Mouse (Mus musculus) limb, embryonic 15.5 days (tissue): Measurements from ENCODE around the gene Satb2. TPM values are rescaled to one million over a fixed set of nuclear protein-coding genes. Genes with fewer than 3 reads are reported as not detected.

ENCODE experiments used
- ATAC-seq: fragments of 200-750 bp; cut with Nextera tagmentation; 2 replicates; pipeline ENCODE4 v1.8.0; 2017; ENCODE audit warnings: low read depth, moderate TSS enrichment; ENCODE audit not compliant: insufficient number of reproducible peaks, low FRiP score, low TSS enrichment
- H3K27ac ChIP-seq: fragments of 300-500 bp; sonication (generic); 2 replicates; pipeline ENCODE4 v1.5.1; 2015; ENCODE audit warnings: moderate library complexity, mild to moderate bottlenecking, inconsistent platforms
- H3K27me3 ChIP-seq: fragments of 300-500 bp; sonication (generic); 2 replicates; pipeline ENCODE4 v1.6.1; 2015; ENCODE audit warnings: inconsistent platforms
- H3K36me3 ChIP-seq: fragments of 300-500 bp; sonication (generic); 2 replicates; pipeline ENCODE4 v1.6.1; 2015; ENCODE audit warnings: inconsistent platforms
- H3K4me1 ChIP-seq: fragments of 300-500 bp; sonication (generic); 2 replicates; pipeline ENCODE4 v1.6.1; 2015; ENCODE audit warnings: inconsistent platforms
- H3K4me2 ChIP-seq: fragments of 300-500 bp; sonication (generic); 2 replicates; pipeline ENCODE4 v1.6.1; 2015; ENCODE audit warnings: mild to moderate bottlenecking, inconsistent platforms
- H3K4me3 ChIP-seq: fragments of 300-500 bp; sonication (generic); 2 replicates; pipeline ENCODE4 v1.5.1; 2015; ENCODE audit warnings: mild to moderate bottlenecking, inconsistent platforms
- H3K9ac ChIP-seq: fragments of 300-500 bp; sonication (generic); 2 replicates; pipeline ENCODE4 v1.6.1; 2015; ENCODE audit warnings: inconsistent platforms
- H3K9me3 ChIP-seq: fragments of 300-500 bp; sonication (generic); 2 replicates; pipeline ENCODE4 v1.6.1; 2016; ENCODE audit warnings: inconsistent platforms
- WGBS: fragments of 180-500 bp; shearing (Covaris S2); methylation state at CpG from one replicate; pipeline ENCODE4 v1.1.7; 2015; 5-methylcytosine and 5-hydroxymethylcytosine counted together
- polyA plus RNA-seq: library from polyadenylated mRNA; unstranded; fragments of >200 nt; fragmentation: Nextera tagmentation; extraction: Ambion mirVana; gene quantifications from 2 replicates; pipeline ENCODE4 v1.2.1, GENCODE M21; 2015

The Satb2 gene
- polyA plus RNA-seq, 1 experiment from 2014 or later: 4.3 TPM

DNA sequence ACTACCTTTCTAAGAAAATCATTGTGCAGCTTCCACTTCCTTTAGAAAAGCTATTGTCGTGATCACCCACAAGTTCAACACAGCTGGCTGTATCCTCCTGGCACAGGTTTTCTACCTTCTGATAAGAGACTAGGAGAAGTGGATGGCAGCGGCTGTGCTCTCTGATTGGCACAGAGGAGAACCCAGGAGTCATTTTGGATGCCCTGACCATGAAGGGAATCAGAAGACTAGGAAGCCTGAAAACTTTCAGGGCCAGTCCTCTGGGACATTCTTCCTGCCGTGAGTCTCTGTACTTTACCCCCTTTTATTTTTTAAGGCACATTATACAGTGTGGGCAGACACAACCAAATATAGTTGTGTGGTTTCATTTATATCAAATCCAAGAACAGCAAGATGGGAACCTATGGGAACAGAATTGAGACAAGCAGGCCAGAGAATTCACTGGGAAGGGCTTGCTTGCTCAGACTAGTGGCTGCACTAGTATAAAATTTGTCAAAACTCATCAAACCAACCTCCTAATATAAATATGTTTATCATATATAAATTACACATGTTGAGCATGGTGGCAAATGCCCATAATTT is 77.7 kb downstream of the Satb2 start:
- H3K36me3 ChIP-seq: no peaks in the 10 kb centered on the region
- no peaks in the 10 kb centered on the region for H3K9me3 ChIP-seq
- no peak overlapping the region for H3K4me3 ChIP-seq
- H3K9ac ChIP-seq: no peak overlapping the region
- no peak overlapping the region for H3K27ac ChIP-seq
- no peaks in the 10 kb centered on the region for H3K4me1 ChIP-seq
- ATAC-seq: no peak
- no peak overlapping the region for H3K4me2 ChIP-seq
- no peaks in the 10 kb centered on the region for H3K27me3 ChIP-seq
- 71% methylated on average over 3 of the region's 3 CpGs for WGBS

- H3K9me3 ChIP-seq: no peaks in the 10 kb centered on the region
- H3K4me2 ChIP-seq: no peak overlapping the region
- H3K27ac ChIP-seq: no peak overlapping the region
- H3K4me1 ChIP-seq: no peaks in the 10 kb centered on the region
- H3K9ac ChIP-seq: no peak overlapping the region
- 68% methylated on average over 9 of the region's 9 CpGs for WGBS
- H3K36me3 ChIP-seq: no peaks in the 10 kb centered on the region
- H3K27me3 ChIP-seq: no peaks in the 10 kb centered on the region
- H3K4me3 ChIP-seq: no peak overlapping the region
- ATAC-seq: no peak
Measured at GRCm38 (mm10) chr1:56900187-56900586, 78.3 kb downstream of the Satb2 start.

DNA sequence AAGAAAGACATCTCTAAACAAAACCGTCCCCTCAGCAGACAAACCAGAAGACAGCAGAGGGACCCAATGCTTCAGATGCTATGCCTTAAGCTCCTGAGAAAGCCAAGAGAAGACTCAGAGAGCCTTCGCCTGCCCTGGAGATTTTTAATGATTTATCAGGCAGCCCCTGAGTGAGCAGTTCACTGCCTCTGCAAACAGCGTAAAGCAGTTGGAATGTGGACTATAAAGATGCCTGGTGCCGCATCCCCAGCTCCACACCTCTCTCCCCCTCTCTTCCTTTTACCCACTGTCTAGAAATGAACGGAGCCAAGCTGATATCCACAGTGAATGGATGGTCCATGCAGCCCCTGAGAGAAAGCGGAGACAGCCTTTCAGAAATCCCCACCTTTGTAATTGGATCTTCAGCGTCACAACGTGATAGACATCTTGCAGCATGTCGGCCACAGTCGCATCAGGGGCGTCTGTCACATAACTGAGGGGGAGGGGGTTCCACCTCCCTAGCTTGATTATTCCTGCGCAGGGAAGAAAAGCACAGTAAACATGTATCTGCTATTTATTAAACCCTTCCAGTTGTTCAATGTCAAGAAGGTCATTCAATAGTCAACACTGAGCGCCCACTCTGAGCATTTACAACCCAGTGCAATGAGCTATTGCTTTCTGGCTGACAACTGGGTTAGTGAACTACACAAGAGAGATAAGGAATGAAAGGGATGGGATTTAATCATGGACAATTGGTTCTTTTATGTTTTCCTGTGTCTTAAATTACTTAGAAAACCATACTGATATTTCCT is 79.6 kb downstream of the Satb2 start:
- Histone ChIP-seq H3K9me3 (no peaks in the 10 kb centered on the region), H3K4me1 (no peaks in the 10 kb centered on the region), H3K36me3 (no peaks in the 10 kb centered on the region), H3K9ac (no peak overlapping the region), H3K27ac (no peak overlapping the region), H3K4me3 (no peak overlapping the region), H3K4me2 (no peak overlapping the region), H3K27me3 (no peaks in the 10 kb centered on the region)
- WGBS: 42% methylated on average over 13 of the region's 13 CpGs
- no peak for ATAC-seq

DNA sequence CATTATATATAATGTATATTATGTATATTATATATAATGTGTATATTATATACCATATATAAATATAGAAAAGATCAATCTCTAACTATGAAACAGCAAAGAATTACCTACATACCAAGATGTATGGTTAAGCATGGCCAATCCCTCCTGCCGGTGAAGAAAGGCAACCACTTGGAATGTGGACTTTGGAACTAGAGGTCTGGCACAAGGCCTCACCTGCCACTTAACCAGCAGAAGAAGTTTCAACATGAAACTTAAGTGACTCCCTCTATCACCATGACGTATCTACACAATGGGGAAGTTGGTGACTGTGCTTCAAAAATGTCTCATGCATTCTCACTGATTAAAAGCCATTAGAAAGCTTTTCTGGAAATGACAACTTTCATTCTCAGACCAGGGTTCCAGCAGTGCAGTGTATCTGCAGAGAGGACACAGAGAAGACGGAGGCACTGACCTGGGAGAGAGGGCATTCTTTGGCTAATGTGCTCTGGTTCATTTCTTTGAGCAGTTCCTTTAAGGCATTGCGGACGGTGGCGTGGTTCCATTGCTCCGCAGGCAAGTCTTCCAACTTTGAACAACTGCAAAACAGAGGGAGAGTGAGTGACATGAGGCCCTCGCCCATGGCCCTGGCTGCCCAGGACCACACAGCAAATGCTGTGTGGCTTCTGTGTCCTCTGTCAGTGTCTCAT is 80.8 kb downstream of the Satb2 start:
- no peak for ATAC-seq

GRCm38 (mm10) chr1:56896670-56897069 is 81.8 kb downstream of the Satb2 start:
- Histone ChIP-seq H3K36me3 (no peaks in the 10 kb centered on the region), H3K9me3 (no peaks in the 10 kb centered on the region), H3K27me3 (no peaks in the 10 kb centered on the region), H3K27ac (no peak overlapping the region), H3K4me2 (no peak overlapping the region), H3K9ac (no peak overlapping the region), H3K4me3 (no peak overlapping the region), H3K4me1 (no peaks in the 10 kb centered on the region)
- 84% methylated on average over 3 of the region's 3 CpGs for WGBS
- ATAC-seq: no peak

More for the DNA sequence above, 80.8 kb downstream of the Satb2 start:
- no peaks in the 10 kb centered on the region for H3K4me1 ChIP-seq
- no peak overlapping the region for H3K4me3 ChIP-seq
- H3K9me3 ChIP-seq: no peaks in the 10 kb centered on the region
- H3K27ac ChIP-seq: no peak overlapping the region
- no peak overlapping the region for H3K9ac ChIP-seq
- H3K4me2 ChIP-seq: no peak overlapping the region
- no peaks in the 10 kb centered on the region for H3K36me3 ChIP-seq
- 92% methylated on average over 8 of the region's 8 CpGs for WGBS
- H3K27me3 ChIP-seq: no peaks in the 10 kb centered on the region

- Histone ChIP-seq H3K27ac (no peak overlapping the region), H3K9ac (no peak overlapping the region), H3K4me2 (no peak overlapping the region), H3K9me3 (no peaks in the 10 kb centered on the region), H3K27me3 (no peaks in the 10 kb centered on the region), H3K4me1 (no peaks in the 10 kb centered on the region), H3K4me3 (no peak overlapping the region), H3K36me3 (no peaks in the 10 kb centered on the region)
- WGBS: 80% methylated on average over 5 of the region's 5 CpGs
- no peak for ATAC-seq
Measured at GRCm38 (mm10) chr1:56892766-56893165, 85.7 kb downstream of the Satb2 start.

GRCm38 (mm10) chr1:56888939-56889338 is 89.5 kb downstream of the Satb2 start:
- H3K4me2 ChIP-seq: no peak overlapping the region
- no peaks in the 10 kb centered on the region for H3K9me3 ChIP-seq
- no peak for ATAC-seq
- 62% methylated on average over 1 of the region's 1 CpGs for WGBS
- H3K27me3 ChIP-seq: no peaks in the 10 kb centered on the region
- no peaks in the 10 kb centered on the region for H3K4me1 ChIP-seq
- H3K27ac ChIP-seq: no peak overlapping the region
- no peak overlapping the region for H3K9ac ChIP-seq
- H3K4me3 ChIP-seq: no peak overlapping the region
- no peaks in the 10 kb centered on the region for H3K36me3 ChIP-seq

GRCm38 (mm10) chr1:56887524-56887923 is 90.9 kb downstream of the Satb2 start:
- no peaks in the 10 kb centered on the region for H3K4me1 ChIP-seq
- H3K27ac ChIP-seq: no peak overlapping the region
- no peak overlapping the region for H3K4me2 ChIP-seq
- H3K4me3 ChIP-seq: no peak overlapping the region
- H3K9ac ChIP-seq: no peak overlapping the region
- H3K36me3 ChIP-seq: no peaks in the 10 kb centered on the region
- no peaks in the 10 kb centered on the region for H3K9me3 ChIP-seq
- no peaks in the 10 kb centered on the region for H3K27me3 ChIP-seq
- no peak for ATAC-seq

DNA sequence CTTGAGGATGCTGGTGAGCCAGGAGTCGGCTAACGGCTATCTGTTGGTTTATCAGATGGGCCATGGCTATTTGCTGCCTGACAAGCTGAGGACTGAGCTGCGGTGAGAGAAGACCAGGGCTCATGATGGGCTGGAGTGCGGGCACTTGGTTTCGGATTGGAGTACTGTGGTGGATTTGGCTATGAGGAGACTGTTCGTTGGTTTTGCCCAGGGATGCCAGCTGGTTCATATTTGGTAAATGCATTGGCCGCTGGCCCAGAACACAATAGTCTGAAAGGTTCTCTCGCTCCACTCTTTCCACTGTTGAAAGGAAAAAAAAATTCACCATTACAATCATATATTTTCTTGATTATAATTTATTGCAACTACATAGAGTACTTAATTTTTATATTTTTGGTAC is 107.0 kb downstream of the Satb2 start:
- no peaks in the 10 kb centered on the region for H3K9me3 ChIP-seq
- H3K4me3 ChIP-seq: no peak overlapping the region
- no peak overlapping the region for H3K4me2 ChIP-seq
- H3K9ac ChIP-seq: no peak overlapping the region
- H3K27me3 ChIP-seq: no peaks in the 10 kb centered on the region
- H3K4me1 ChIP-seq: no peaks in the 10 kb centered on the region
- no peak overlapping the region for H3K27ac ChIP-seq
- 81% methylated on average over 8 of the region's 8 CpGs for WGBS
- ATAC-seq: no peak
- no peaks in the 10 kb centered on the region for H3K36me3 ChIP-seq

DNA sequence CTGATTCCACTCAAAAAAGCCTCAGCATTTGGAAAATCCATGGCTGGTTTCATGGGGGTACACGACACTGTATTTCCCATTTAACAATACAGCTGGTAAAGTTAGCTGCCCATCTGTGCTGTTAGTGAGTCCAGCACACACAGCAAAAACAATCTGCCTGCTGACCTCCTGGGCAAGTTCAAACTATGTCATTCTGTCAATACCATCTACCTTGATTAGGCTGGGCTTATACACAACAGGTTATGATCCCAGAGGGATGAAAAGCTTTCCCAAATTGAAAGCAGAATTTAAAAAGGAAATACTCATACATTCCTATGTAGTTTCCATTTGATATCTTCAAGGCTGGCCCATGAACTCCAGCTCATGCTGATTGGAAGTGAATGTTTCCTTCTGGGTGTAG is 113.2 kb downstream of the Satb2 start:
- no peaks in the 10 kb centered on the region for H3K9me3 ChIP-seq
- no peak overlapping the region for H3K9ac ChIP-seq
- no peaks in the 10 kb centered on the region for H3K27me3 ChIP-seq
- H3K4me3 ChIP-seq: no peak overlapping the region
- H3K4me1 ChIP-seq: no peaks in the 10 kb centered on the region
- H3K4me2 ChIP-seq: no peak overlapping the region
- H3K27ac ChIP-seq: no peak overlapping the region
- no peak for ATAC-seq
- H3K36me3 ChIP-seq: no peaks in the 10 kb centered on the region
- 41% methylated on average over 1 of the region's 1 CpGs for WGBS

GRCm38 (mm10) chr1:56862799-56863198 is 115.7 kb downstream of the Satb2 start:
- Histone ChIP-seq H3K9me3 (no peaks in the 10 kb centered on the region), H3K27me3 (no peaks in the 10 kb centered on the region), H3K36me3 (no peaks in the 10 kb centered on the region), H3K9ac (no peak overlapping the region), H3K4me3 (no peak overlapping the region), H3K27ac (no peak overlapping the region), H3K4me1 (no peaks in the 10 kb centered on the region), H3K4me2 (no peak overlapping the region)
- ATAC-seq: no peak
- WGBS: 44% methylated on average over 4 of the region's 4 CpGs

- H3K27me3 ChIP-seq: no peaks in the 10 kb centered on the region
- no peaks in the 10 kb centered on the region for H3K4me1 ChIP-seq
- no peak for ATAC-seq
- 74% methylated on average over 8 of the region's 8 CpGs for WGBS
- no peaks in the 10 kb centered on the region for H3K9me3 ChIP-seq
- H3K4me2 ChIP-seq: no peak overlapping the region
- no peak overlapping the region for H3K4me3 ChIP-seq
- H3K9ac ChIP-seq: no peak overlapping the region
- H3K36me3 ChIP-seq: no peaks in the 10 kb centered on the region
- no peak overlapping the region for H3K27ac ChIP-seq
Measured at GRCm38 (mm10) chr1:56857202-56857601, 121.2 kb downstream of the Satb2 start.
